ENCODE assay signal across 8 mouse cellular contexts in genomic region chr17:35513886-35514285, GRCm38 (mm10). TPM values are rescaled to one million over a fixed set of nuclear protein-coding genes. Genes with fewer than 3 reads are reported as not detected.
DNase-seq lines count a peak whose midpoint lies in the region; ATAC-seq and TF ChIP-seq lines count a peak whose summit lies in the region.

No protein-coding gene starts in this region.

- 14% methylated on average over 2 of the region's 2 CpGs for WGBS in embryonic facial prominence, embryonic 15.5 days
- 21% methylated on average over 2 of the region's 2 CpGs for WGBS in limb, embryonic 11.5 days

- no peak for ATAC-seq in embryonic facial prominence, embryonic 15.5 days (ENCODE audit: insufficient number of reproducible peaks, low FRiP score, low TSS enrichment, low read depth)
- no peak for ATAC-seq in limb, embryonic 11.5 days (ENCODE audit: insufficient number of reproducible peaks, low FRiP score, low TSS enrichment, low read depth)

- H3K4me2 ChIP-seq in embryonic facial prominence, embryonic 15.5 days (replicated peaks) = peak overlapping the region; percentile 83
- H3K4me2 ChIP-seq in limb, embryonic 11.5 days (ENCODE audit: low read depth, severe bottlenecking) = no peak overlapping the region
- peak overlapping the region; percentile 81 for H3K4me2 ChIP-seq in myocyte (ENCODE audit: low read depth)

- intact Hi-C loops in heart, postnatal 25 days (cut with DNase I) = loop anchor here (2.0 kb wide), 1 partner anchor 29 kb away; no protein-coding TSS in a partner anchor

- no peak for TF ChIP-seq POLR2A in myocyte (IDR thresholded peaks at IDR 0.05; ENCODE audit: insufficient read length, low read depth)
- TF ChIP-seq POLR2A in testis, adult 2 months (IDR thresholded peaks at IDR 0.05; ENCODE audit: control insufficient read depth, low read depth, low read length) = no peak

- H3K79me2 ChIP-seq in myocyte (ENCODE audit: control insufficient read depth, insufficient read depth) = peaks cover 4% of the 10 kb centered on the region

- 0 out of 2 replicates have a peak, but pooled peaks cover 2% of the 10 kb centered on the region for H3K27me3 ChIP-seq in embryonic facial prominence, embryonic 15.5 days
- no peaks in the 10 kb centered on the region for H3K27me3 ChIP-seq in limb, embryonic 11.5 days (ENCODE audit: control insufficient read depth, insufficient read depth, low read length)
- no peaks in the 10 kb centered on the region for H3K27me3 ChIP-seq in myocyte (ENCODE audit: control insufficient read depth, insufficient read depth, insufficient read length)
- H3K27me3 ChIP-seq in testis, adult 2 months (ENCODE audit: control insufficient read depth, insufficient read depth, low read length) = no peaks in the 10 kb centered on the region

- peak; percentile 94 for DNase-seq in heart, adult 11 months
- DNase-seq in heart, postnatal 25 days (ENCODE audit: low spot score) = no peak
- peak; percentile 85 for DNase-seq in adrenal gland, postnatal 14 days
- DNase-seq in induced T-regulatory cell, adult 2 months (ENCODE audit: low read depth) = peak; percentile 90
- DNase-seq in limb, embryonic 11.5 days (ENCODE audit: low spot score) = peak; percentile 90

- no peak overlapping the region for H3ac ChIP-seq in myocyte (ENCODE audit: control insufficient read depth, insufficient read length)

- TF ChIP-seq CTCF in testis, adult 2 months (IDR thresholded peaks at IDR 0.05; ENCODE audit: control insufficient read depth, insufficient read depth, insufficient replicate concordance, low read depth, low read length) = peak; percentile 43; the same call in 1 of the 2 replicates

- no peaks in the 10 kb centered on the region for H3K9me3 ChIP-seq in embryonic facial prominence, embryonic 15.5 days (replicated peaks)
- H3K9me3 ChIP-seq in limb, embryonic 11.5 days (ENCODE audit: control insufficient read depth, low read length) = no peaks in the 10 kb centered on the region

- no peak overlapping the region for H3K4me3 ChIP-seq in embryonic facial prominence, embryonic 15.5 days (replicated peaks)
- H3K4me3 ChIP-seq in limb, embryonic 11.5 days (ENCODE audit: low read depth, low read length) = no peak overlapping the region
- H3K4me3 ChIP-seq in myocyte = no peak overlapping the region
- no peak overlapping the region for H3K4me3 ChIP-seq in testis, adult 2 months (ENCODE audit: control insufficient read depth, low read depth, low read length)

- H3K27ac ChIP-seq in embryonic facial prominence, embryonic 15.5 days (replicated peaks) = no peak overlapping the region
- H3K27ac ChIP-seq in limb, embryonic 11.5 days (replicated peaks; ENCODE audit: low read depth, low read length) = no peak overlapping the region
- H3K27ac ChIP-seq in testis, adult 2 months (ENCODE audit: control insufficient read depth, insufficient read depth, low read depth, low read length) = no peak overlapping the region

- peaks cover 7% of the 10 kb centered on the region; the same call in 1 of the 2 replicates for H3K36me3 ChIP-seq in embryonic facial prominence, embryonic 15.5 days
- no peaks in the 10 kb centered on the region for H3K36me3 ChIP-seq in limb, embryonic 11.5 days (ENCODE audit: control insufficient read depth, insufficient read depth, low read length)
- peaks cover 5% of the 10 kb centered on the region for H3K36me3 ChIP-seq in myocyte (ENCODE audit: control insufficient read depth, insufficient read depth)
- H3K36me3 ChIP-seq in testis, adult 2 months (ENCODE audit: control insufficient read depth, insufficient read depth, low read length) = no peaks in the 10 kb centered on the region

- H3K9ac ChIP-seq in embryonic facial prominence, embryonic 15.5 days = no peak overlapping the region
- no peak overlapping the region for H3K9ac ChIP-seq in limb, embryonic 11.5 days (ENCODE audit: low read length)

- peaks cover 41% of the 10 kb centered on the region for H3K4me1 ChIP-seq in embryonic facial prominence, embryonic 15.5 days
- H3K4me1 ChIP-seq in limb, embryonic 11.5 days (ENCODE audit: control insufficient read depth, insufficient read depth, low read length) = peaks cover 16% of the 10 kb centered on the region
- H3K4me1 ChIP-seq in testis, adult 2 months (ENCODE audit: control insufficient read depth, insufficient read depth, low read length) = peaks cover 8% of the 10 kb centered on the region

TF ChIP-seq in myocyte, 11 proteins besides CTCF, POLR2A, EP300 and RAD21:
- TF ChIP-seq REST (IDR thresholded peaks at IDR 0.05; ENCODE audit: insufficient read depth, insufficient read length) = no peak
- no peak for TF ChIP-seq MYOD1 (IDR thresholded peaks at IDR 0.05; ENCODE audit: control insufficient read depth in 1 of 3, insufficient read length in 2 of 3, low read depth in 2 of 3)
- no peak for TF ChIP-seq E2F4 (IDR thresholded peaks at IDR 0.05; ENCODE audit: insufficient read depth)
- TF ChIP-seq TCF3 (IDR thresholded peaks at IDR 0.05; ENCODE audit: insufficient read length, low read depth) = no peak
- no peak for TF ChIP-seq SRF (IDR thresholded peaks at IDR 0.05; ENCODE audit: control insufficient read depth, insufficient read length, low read depth)
- TF ChIP-seq CEBPB (IDR thresholded peaks at IDR 0.05; ENCODE audit: insufficient read depth, poor library complexity, severe bottlenecking) = no peak
- TF ChIP-seq TCF12 (IDR thresholded peaks at IDR 0.05; ENCODE audit: insufficient read depth, poor library complexity, severe bottlenecking) = no peak
- TF ChIP-seq MAX (IDR thresholded peaks at IDR 0.05; ENCODE audit: low read depth) = no peak

RNA-seq across cellular contexts. Expression of gene Tcf19, which starts 2.7 kb away (rescaled TPM):
- total RNA-seq in heart, postnatal 25 days (2021) = 1 to 10 TPM; 3.1 to 3.5 TPM
- total RNA-seq in adrenal gland, postnatal 14 days (2021) = 19.9 and 21.4 TPM in 2 replicates
- polyA plus RNA-seq in embryonic facial prominence, embryonic 15.5 days (2015; fragmentation: Nextera tagmentation; extraction: Ambion mirVana) = 86.0 and 86.2 TPM in 2 replicates
- polyA plus RNA-seq in limb, embryonic 11.5 days (2014; fragmentation: Nextera tagmentation; extraction: Ambion mirVana) = 53.9 and 65.0 TPM in 2 replicates
- 11.1 TPM for polyA plus RNA-seq in myocyte (2012; fragmentation: generic; extraction: Trizol)
- polyA plus RNA-seq in testis, adult 2 months (2012; rRNA removed) = 2.5 and 2.6 TPM in 2 replicates

RNA-seq across cellular contexts. Expression of gene Cchcr1, which starts 3.0 kb away (rescaled TPM):
- total RNA-seq in heart, postnatal 25 days (2021) = 1 to 10 TPM; 2.2 to 2.8 TPM
- total RNA-seq in adrenal gland, postnatal 14 days (2021) = 12.0 and 14.3 TPM in 2 replicates
- polyA plus RNA-seq in embryonic facial prominence, embryonic 15.5 days (2015; fragmentation: Nextera tagmentation; extraction: Ambion mirVana) = 18.3 and 20.7 TPM in 2 replicates
- polyA plus RNA-seq in limb, embryonic 11.5 days (2014; fragmentation: Nextera tagmentation; extraction: Ambion mirVana) = 13.2 and 13.6 TPM in 2 replicates
- 8.8 TPM for polyA plus RNA-seq in myocyte (2012; fragmentation: generic; extraction: Trizol)
- polyA plus RNA-seq in testis, adult 2 months (2012; rRNA removed) = 294 and 295 TPM in 2 replicates

RNA-seq across cellular contexts. Expression of gene Pou5f1, which starts 8.1 kb away (rescaled TPM):
- not detected for total RNA-seq in heart, postnatal 25 days (2021)
- 0.26 and 0.45 TPM in 2 replicates for total RNA-seq in adrenal gland, postnatal 14 days (2021)
- not detected in 2 replicates for polyA plus RNA-seq in embryonic facial prominence, embryonic 15.5 days (2015; fragmentation: Nextera tagmentation; extraction: Ambion mirVana)
- polyA plus RNA-seq in limb, embryonic 11.5 days (2014; fragmentation: Nextera tagmentation; extraction: Ambion mirVana) = 0.11 TPM in 1 of 2 replicates, not detected in the other
- not detected for polyA plus RNA-seq in myocyte (2012; fragmentation: generic; extraction: Trizol)
- 9.6 and 11.1 TPM in 2 replicates for polyA plus RNA-seq in testis, adult 2 months (2012; rRNA removed)

RNA-seq across cellular contexts. Expression of gene Psors1c2, which starts 19.1 kb away (rescaled TPM):
- total RNA-seq in heart, postnatal 25 days (2021) = not detected
- not detected in 2 replicates for total RNA-seq in adrenal gland, postnatal 14 days (2021)
- polyA plus RNA-seq in embryonic facial prominence, embryonic 15.5 days (2015; fragmentation: Nextera tagmentation; extraction: Ambion mirVana) = 20.4 and 22.7 TPM in 2 replicates
- polyA plus RNA-seq in limb, embryonic 11.5 days (2014; fragmentation: Nextera tagmentation; extraction: Ambion mirVana) = 0.72 and 1.1 TPM in 2 replicates
- 0.07 TPM for polyA plus RNA-seq in myocyte (2012; fragmentation: generic; extraction: Trizol)
- polyA plus RNA-seq in testis, adult 2 months (2012; rRNA removed) = 2.5 and 3.6 TPM in 2 replicates

RNA-seq across cellular contexts. Expression of gene Cdsn, which starts 38.0 kb away (rescaled TPM):
- under 1 TPM; 0.26 to 0.28 TPM for total RNA-seq in heart, postnatal 25 days (2021)
- 0.23 and 0.37 TPM in 2 replicates for total RNA-seq in adrenal gland, postnatal 14 days (2021)
- 12.1 and 12.5 TPM in 2 replicates for polyA plus RNA-seq in embryonic facial prominence, embryonic 15.5 days (2015; fragmentation: Nextera tagmentation; extraction: Ambion mirVana)
- not detected in 2 replicates for polyA plus RNA-seq in limb, embryonic 11.5 days (2014; fragmentation: Nextera tagmentation; extraction: Ambion mirVana)
- polyA plus RNA-seq in myocyte (2012; fragmentation: generic; extraction: Trizol) = 55.4 TPM
- 8.7 and 9.5 TPM in 2 replicates for polyA plus RNA-seq in testis, adult 2 months (2012; rRNA removed)

Comparison
In these comparisons a context has a peak if more than half of its experiments do, and no peak if none do; other contexts are left out.
1. RNA of gene Cchcr1, which starts 3.0 kb away (polyA plus RNA-seq): 294 to 295 TPM in testis, adult 2 months; 18.3 to 20.7 TPM in embryonic facial prominence, embryonic 15.5 days, 13.2 to 13.6 TPM in limb, embryonic 11.5 days and 8.8 TPM in myocyte (single experiment); every median in the first group is over 10 times any median in the second.